Mouse (Mus musculus) spleen, embryonic (tissue): ENCODE data around the gene Jade1.

Source experiments
- CTCF ChIA-PET: fragments of 350-600 bp; sonication (Branson Sonifier 250); formaldehyde crosslinking; loops from one replicate; lab custom pipeline; 2022; lab: Charles Lee

Gene Jade1

DNA sequence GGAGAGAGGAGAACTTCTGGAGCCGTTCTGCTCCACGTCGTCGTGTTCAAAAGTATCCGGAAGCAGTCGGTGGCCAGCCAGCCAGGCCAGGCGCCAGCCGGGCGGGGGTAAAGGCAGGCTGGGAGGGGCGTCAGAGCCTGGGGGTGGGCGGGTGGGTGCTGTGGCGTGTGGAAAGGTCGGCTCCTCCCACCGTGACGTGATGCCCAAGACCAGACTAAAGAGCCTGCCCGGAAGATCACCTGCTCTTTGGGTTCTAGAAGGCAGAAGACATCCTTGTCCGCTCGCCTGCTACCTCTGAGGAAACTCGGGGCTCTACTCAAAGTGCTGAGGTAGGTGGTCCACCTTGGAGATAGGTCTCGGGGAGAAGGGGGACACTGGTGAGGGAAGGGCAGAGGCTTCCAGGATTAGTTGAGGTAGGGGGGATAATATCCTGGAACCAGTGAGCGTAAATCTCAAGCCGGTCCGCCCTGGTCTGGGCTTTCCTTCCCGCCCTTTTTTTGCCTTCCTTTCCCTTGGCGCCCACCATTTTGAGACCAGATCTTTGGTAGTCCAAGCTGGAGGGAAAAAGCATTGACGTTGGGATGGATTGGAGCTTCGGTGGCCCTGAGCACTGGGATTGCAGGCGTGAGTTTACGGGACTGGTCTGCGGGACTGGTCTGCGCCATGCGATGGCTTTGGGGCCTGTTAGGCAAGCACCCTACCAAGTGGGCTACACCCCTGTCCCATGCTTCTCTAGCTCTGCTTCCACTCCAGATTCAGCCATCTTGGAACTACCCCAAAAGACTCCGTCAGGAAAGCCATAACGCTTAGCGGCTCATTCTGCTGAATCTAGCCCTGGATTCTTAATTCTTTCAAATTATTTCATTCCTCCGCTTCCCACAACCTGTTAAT lies at the start of gene Jade1:
Gene Jade1 (plus strand): TSS at position 241 of the 891 bp plus-strand sequence.
- CTCF ChIA-PET, result no interaction called here

DNA sequence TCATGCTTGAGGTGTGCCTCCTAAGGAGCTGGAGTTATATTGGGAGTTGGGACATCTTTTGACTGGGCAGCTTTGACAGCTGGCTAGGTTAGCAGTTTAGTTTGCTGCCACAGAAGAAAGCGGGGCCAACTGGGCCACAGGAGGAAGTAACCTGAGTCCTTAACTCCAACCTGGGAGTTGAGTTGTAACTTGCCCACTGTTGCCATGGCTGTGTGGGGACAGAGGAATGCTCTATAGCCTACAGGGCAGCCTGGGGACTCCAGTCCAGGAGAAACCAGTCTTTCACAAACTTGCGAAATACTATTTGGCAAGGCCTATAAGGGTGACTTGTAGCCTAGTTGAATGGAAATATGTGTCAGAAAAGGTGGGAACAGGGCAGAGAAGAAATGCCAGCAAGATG lies 46.1 kb upstream of the Jade1 start:
- CTCF ChIA-PET, result no interaction called here

DNA sequence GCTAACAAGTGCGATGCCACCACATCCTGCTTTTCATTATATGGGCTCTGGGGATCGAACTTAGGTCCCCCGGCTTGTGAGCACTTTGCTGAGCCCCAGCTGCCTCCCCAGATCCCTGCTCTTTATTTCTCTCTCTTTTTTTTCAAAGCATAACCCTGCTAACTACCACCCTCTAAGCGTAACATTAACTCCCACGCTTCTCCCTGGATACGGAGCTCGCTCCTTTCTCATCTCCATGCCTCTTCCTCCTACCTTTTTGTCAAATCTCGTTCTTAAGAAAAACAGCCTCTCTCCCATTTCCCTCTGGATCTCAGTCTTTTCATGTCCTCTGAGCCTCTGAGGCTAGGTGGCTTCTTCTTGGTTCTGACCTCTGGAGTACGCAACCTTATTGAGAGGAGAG lies 45.3 kb upstream of the Jade1 start:
- CTCF ChIA-PET, result no interaction called here

DNA sequence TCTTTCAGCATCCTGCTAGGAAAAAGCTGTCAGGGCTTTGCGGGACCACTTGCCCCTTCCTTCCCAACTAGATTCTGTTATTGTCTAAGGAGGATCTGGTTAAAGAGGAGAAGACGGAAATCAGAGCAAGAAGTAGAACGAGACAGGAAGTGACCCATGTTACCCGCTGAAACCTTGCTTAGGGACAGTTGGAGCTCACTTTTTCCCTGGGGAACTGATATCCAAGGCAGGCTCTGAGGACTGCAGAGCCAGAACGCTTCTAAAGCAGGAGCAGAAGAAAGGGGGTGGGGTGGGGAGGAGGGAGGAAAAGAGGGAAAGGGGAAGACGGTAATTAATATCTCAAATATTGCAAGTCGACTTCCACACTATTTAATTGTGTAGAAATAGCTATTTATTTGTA lies 44.8 kb upstream of the Jade1 start:
- CTCF ChIA-PET, result no interaction called here

DNA sequence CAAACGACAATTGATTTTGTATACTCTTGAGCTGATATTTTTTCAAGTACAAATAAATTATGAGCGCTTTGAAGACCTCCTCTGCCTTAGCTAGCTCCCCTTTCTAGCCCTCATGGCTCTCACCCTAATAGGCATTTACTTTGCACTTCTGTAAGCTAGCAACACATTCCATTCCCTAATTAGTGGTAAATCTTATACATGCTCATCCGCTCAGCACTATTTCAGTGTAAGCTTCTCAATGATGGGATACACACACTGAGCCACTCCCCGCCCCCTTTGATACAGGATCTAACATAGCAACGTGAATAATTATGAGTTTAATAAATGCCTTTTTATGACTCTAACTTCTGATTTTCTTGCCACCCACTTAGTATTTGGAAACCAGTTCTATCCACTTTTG lies 41.5 kb upstream of the Jade1 start:
- CTCF ChIA-PET, result no interaction called here

DNA sequence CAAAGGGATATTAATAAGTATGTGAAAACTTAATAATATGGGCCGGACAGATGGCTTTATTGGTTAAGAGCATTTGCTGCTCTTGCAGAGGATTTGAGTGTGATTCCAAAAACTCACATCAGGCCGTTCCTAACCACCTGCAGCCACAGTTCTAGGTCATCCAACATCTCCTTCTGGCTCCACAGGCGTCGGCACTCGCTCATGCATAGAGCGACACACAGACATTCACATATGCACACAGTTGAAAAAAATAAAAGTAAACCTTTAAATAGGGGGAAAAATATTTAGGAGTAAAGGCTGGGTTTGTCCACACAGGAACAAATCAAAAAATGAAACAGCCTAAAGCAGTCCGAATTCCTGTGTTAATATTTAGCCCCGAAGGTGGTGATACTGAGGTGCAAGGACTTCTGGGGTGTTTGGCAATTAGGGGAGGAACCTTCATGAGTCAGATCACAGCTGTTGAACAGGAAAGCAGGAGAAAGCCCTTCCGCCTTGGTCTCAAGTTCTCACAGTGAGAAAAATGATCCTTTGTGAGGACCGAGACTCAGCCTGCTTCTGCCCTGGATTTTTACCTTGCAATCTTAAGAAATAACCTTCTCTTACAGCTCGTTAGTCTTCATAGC lies 40.7 kb upstream of the Jade1 start:
- CTCF ChIA-PET, result no interaction called here

DNA sequence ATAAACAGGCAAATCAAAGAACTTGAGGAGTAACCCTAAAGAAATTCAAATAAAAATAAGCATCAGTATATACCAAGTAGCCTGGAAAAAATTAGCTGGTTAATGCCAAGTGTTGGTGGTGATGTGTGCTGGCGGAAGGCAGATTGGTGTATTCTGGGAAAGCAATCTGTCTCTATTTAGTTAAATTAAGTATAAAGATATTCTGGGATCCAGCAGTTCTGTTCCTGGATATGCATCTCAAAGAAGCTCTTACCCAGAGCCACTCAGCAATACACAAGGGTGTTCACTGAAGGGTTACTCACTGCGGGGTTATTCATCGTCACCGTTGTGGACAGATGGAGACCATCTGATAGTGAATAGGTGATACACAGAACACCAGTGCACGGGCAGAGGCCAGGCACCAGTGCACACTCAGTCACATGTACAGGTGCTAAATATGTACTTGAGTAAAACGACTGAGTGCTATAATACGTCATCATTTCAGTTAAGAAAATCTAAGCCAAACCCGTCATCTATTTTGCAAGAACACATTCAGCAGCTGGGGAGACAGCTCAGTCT lies 38.5 kb upstream of the Jade1 start:
- CTCF ChIA-PET, result no interaction called here

DNA sequence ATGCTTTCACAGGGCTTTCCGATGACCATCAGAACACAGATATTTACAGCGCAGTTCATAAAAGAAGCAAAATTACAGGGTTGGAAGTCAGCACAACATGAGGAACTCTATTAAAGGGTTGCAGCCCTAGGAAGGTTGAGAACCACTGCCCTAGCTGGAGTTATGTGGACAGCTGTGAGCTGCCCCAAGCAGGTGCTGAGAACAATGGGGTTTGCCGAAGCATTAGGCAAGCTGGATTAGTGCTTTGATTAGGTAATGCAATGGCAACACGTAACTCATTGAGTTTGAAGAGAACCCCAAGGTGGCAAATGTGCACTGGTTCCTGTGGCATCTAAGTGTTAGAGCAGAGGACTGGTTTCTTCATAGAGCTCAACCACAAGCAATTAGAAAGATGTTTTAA lies 34.6 kb upstream of the Jade1 start:
- CTCF ChIA-PET, result no interaction called here

DNA sequence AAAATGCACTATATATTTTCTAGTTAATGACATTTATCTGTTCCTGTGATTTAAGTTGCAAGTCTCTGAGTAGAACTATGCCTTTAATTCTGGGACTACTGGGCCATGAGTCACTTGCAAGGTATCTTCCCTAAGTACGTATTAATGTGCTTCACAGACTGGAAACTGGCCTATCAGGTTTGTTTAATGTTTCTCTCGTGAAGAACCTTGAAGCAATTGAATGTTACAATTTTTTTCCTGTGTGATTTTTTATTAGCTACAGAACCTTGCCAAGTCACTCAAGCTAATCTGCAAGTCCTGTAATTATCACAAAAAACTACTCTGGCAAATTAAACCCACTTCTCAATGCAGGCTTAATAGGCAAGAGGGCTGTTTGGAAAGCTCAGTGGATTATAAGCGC lies 33.8 kb upstream of the Jade1 start:
- CTCF ChIA-PET, result no interaction called here

DNA sequence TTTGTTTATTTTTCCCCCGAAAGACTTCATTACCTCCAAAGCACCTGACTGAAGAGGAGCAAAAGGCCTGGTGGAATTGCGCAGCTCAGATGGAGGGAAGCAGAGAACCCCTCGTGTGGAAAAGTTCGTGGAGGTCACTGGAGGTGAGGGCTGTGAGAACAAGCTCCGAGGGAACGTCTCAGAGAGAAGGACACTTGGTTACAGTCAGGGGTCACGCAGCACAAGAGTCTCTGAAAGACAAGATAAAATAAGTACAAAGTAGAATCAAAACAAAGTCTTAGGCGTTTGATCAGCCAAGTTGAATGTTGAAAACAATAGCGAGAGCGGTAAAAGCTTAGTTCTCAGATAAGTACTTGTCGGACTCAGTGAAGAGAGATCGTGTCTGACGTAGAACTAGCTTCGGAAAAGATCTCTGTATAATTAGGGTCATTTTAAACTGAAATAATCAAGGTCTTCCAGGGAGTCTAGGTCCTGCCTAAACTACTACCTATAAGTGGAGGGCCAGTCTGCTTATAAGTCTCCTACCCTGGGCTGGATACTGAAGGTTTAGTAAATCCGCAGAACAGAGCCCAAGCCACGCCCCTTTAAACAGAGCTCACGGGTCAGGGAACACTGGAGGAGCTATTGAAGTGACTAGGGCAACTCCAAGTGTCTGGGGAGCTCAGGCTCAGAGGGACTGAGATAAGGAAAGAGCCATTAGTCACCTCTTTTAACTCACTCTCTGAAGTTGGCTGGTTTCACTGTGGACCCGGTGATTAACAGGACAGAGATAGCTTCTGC lies 33.1 kb upstream of the Jade1 start:
- CTCF ChIA-PET, result no interaction called here

DNA sequence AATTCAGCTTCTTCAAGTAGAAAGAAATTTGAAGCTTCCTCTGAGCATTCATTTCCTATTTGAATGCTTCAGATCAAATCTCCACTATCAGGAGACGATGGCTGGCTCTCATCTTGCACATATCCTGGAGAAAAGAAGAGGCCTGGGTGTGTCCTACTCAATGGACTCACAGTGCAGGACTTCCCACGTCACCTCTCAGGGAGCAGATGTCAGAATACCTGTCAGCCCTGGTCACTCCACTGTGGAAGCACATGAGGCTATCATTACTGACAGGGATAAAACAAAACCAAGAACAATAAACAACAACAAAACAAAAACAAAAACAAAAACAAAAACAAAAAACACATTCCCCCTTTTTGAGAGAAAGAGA lies 32.5 kb upstream of the Jade1 start:
- CTCF ChIA-PET, result no interaction called here

DNA sequence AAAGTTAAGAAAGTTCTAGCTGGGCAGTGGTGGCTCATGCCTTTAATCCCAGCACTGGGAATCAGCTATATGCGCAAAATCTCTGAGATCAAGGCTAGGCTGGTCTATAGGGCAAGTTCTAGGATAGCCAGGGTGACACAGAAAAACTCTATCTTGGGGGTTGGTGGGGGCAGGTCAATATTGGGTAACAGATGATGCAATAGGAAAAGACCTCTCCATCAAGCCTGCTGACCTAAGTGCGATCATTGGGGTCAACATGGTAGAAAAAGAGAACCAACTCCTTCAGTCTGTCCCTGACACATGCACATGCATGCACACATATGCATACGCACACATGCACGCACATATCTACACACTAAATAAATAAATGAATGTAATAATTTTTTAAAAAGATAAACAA lies 32.1 kb upstream of the Jade1 start:
- CTCF ChIA-PET, result no interaction called here

DNA sequence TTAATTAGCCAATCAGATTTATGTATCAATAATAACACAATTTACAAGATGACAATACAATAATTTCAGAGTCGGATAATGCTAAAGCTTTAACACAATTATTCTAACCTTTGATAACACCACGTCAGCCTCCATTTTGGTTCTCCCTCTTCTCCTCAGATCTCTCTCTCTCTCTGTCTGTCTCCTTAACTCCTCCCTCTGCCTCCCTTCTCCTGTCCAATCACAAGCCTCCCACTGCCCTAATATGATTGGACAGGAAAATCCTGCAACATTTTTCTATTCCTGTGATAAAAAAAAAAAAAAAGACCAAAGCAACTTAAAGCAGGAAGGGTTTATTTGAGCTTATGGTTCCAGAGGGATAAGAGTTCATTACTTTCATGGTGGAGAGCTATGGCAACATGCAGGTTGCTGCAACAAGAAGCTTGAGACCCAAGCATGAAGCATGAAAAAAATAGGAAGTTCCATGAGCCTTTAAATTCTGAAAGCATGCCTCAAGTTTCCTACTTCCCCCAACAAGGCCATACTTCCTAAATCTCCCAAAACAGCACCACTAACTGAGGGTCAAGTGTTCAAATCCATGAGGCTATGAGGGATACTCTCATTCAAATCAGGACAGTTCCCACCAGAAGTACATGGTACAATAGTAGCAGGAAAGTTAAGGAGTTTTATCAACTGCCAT lies 27.1 kb upstream of the Jade1 start:
- CTCF ChIA-PET, result no interaction called here

DNA sequence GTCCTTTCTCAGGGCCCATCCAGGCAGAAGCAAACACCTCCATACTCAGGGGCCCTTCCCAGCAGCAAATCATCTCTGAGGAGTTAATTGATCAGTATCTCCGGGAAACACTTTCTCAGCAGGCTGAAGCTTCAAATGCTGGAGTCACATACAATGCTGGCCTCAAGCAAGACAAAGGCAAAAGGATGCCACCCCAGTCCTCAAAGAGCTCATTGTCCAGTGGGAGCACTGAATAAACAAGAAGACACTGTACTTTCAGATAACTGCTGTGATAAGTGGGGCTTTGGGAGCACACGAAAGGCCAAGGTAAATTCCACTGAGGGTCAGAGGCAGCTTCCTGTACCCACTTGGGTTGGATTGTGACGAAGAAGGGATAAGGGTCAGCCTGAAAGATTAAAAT lies 25.4 kb upstream of the Jade1 start:
- CTCF ChIA-PET, result no interaction called here

DNA sequence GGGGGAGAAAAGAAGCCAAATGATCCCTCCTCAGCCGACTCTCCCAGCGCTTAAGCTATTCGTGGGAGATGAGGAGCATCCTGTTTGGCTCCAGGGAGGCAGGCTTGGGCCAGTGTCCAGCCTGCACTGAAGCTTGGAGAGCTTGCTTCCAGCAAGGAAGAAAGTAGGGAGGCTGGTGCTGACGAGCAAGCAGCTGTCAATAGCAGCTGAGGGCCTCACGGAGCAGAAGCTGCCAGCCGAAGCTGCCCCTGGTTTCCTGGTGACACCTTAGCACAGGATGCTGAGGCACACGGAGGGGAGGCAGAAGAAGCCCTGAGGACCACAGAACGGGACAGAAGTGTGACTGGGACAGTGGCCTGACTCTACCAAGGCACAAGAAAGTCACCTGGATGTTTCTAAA lies 24.0 kb upstream of the Jade1 start:
- CTCF ChIA-PET, result no interaction called here

DNA sequence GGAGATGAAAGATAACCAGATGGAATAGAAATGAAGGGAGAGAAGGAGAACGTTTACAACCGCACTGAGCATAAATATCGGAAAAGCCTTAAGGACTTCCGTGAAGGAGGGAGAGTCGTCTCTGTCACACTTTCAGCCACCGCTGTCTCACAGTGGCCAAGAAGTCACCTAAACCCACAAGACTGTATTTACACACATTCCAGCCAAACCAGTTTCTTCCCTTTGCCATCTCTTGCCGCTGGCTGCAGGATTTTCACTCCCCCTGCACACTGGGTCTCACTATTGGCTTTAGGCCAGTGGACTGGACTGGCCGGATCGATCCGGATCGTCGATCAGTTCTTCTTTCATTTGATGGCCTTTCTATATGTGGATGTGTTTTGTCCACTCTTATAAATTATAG lies 23.4 kb upstream of the Jade1 start:
- CTCF ChIA-PET, result no interaction called here

DNA sequence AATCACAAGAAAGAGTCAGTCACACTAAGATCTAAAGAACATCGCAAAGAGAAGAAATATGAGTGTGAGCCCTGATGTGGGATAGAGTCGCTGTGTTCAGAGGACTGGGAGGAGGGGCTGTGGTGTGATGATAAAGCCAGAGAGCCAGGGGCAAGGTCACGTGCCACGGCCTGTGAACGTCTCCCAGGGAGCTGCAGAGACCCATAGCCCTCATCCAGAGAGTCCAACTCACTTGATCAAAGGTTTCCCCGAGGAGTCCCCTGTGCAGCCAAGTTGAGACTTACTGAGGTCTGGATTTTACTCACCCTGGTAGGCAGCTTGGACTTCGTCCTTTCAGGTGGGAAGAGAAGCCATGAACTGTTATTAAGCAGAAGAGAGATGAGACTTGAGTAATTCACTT lies 21.9 kb upstream of the Jade1 start:
- CTCF ChIA-PET, result no interaction called here

DNA sequence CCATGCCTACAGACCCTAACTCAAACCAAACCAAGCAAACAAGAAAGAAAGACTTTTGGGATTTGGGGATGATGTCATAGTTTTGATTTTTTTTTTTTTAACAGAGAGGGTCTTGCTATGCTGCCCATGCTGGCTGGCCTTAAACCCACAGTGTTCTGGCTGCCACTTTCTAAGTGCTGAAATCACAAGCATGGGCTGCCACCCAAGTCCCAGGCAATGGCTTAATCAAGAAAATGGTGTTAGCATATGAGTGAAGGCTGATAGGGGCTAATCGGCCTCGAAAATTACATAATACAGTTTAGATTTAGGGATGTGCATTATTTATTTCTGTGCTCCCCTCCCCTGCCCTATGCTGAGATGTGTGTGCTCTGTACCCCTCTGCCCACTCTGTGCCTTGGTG lies 17.6 kb upstream of the Jade1 start:
- CTCF ChIA-PET, result no interaction called here

DNA sequence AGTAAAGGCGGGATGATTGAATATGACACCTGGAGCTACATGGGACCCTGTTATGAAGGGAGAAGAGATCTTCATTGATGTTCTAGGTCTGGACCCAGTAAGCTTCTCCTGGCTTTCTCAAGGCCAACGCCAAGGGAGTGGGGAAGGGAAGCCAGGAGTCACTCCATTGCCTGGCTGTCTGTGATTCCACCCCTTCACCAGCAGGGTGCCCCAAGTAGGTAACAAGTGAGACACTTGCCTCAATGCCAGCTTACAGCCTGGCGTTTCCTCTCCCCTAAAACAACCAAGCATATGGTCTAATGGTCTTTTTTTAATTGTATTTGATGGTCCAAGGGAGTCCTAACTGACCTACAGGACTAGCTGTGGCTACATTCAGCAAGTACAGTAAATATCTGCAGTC lies 14.2 kb upstream of the Jade1 start:
- CTCF ChIA-PET, result no interaction called here

DNA sequence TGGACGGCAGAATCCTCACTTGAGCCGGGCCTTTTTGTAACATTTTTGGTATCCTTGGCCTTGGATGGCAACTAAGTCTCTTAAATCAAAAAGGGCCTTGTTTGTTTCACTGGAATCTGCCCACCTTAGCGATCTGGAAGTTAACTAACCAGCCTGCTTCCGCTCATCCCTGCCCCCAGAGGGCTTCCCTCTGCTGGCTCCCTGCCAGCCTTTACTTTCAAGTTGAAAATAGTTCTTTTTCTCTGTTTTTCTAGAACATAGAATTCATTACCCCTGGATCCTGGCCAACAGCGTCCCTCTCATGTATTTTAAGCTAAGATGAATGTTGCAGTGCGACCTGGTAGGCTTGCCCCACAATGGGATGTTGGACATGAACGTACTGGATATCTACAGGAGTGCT lies 11.1 kb upstream of the Jade1 start:
- CTCF ChIA-PET, result interaction anchor here (0.7 kb wide), 1 partner anchor 49 kb away, joined by 3 read pairs; no protein-coding TSS in a partner anchor

DNA sequence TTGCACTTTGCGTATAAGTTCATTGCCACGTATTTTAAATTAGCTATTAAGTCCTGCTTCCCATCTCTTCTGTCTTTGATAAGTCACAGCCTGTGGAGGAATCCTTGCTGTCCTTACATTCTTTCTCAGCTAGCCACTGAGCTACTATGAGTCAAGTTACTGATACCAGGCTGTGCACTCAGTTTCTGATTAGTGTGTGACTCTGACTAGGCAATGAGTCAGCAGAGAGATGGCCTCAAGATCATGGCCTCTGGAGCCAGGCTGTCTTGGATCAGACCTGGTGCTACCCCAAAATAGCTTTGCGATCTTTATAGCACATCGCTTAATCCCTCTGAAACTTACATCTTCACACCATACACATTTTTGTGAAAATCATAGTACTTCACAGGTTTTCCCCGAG lies 8.2 kb upstream of the Jade1 start:
- CTCF ChIA-PET, result no interaction called here

DNA sequence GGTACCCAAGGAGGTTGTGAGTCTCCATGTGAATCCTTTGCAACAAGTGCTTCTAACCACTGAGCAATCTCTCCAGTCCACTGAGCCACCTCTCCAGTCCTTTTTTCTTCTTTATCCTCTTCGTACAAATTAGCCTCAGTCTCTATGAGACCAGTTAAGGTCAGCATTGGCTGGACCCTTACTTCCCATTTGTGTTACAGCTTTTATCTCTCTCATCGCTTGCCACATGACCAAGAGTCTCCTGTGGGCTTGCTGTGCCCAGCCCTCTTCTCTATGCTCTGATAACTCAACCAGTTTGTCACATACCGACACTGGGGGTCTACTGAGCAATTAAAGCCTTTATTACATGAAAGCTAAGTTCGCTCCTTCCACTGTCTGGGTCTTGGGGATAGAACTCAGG lies 7.3 kb upstream of the Jade1 start:
- CTCF ChIA-PET, result interaction anchor here (0.6 kb wide), 1 partner anchor 187 kb away, joined by 8 read pairs; no protein-coding TSS in a partner anchor
